Mouse (Mus musculus) hindbrain, embryonic 15.5 days (tissue): ENCODE results near the gene Armc7. TPM values are rescaled to one million over a fixed set of nuclear protein-coding genes. Genes with fewer than 3 reads are reported as not detected.
"Not testable (repeated sequence)": the region's sequence is repeated elsewhere in the genome, so short reads cannot be mapped to it uniquely, and the experiment has no call there.

Experiments used
- ATAC-seq: fragments of 200-750 bp; cut with Nextera tagmentation; 2 replicates; pipeline ENCODE4 v1.8.0; 2017; ENCODE audit warnings: low read depth, moderate number of reproducible peaks, moderate TSS enrichment; ENCODE audit not compliant: low FRiP score
- H3K27ac ChIP-seq: fragments of 300-500 bp; sonication (generic); replicated peaks from 2 replicates; pipeline ENCODE4 v1.5.1; 2015; ENCODE audit warnings: mild to moderate bottlenecking, inconsistent platforms
- H3K27me3 ChIP-seq: fragments of 300-500 bp; sonication (generic); 2 replicates; pipeline ENCODE4 v1.6.1; 2015; ENCODE audit warnings: control low read depth, inconsistent platforms
- H3K36me3 ChIP-seq: fragments of 300-500 bp; sonication (generic); 2 replicates; pipeline ENCODE4 v1.6.1; 2015; ENCODE audit warnings: control low read depth, inconsistent platforms
- H3K4me1 ChIP-seq: fragments of 300-500 bp; sonication (generic); replicated peaks from 2 replicates; pipeline ENCODE4 v1.6.1; 2015; ENCODE audit warnings: control low read depth, inconsistent platforms
- H3K4me2 ChIP-seq: fragments of 300-500 bp; sonication (generic); 2 replicates; pipeline ENCODE4 v1.6.1; 2015; ENCODE audit warnings: moderate library complexity, mild to moderate bottlenecking, inconsistent platforms
- H3K4me3 ChIP-seq: fragments of 300-500 bp; sonication (generic); 2 replicates; pipeline ENCODE4 v1.5.1; 2015; ENCODE audit warnings: mild to moderate bottlenecking, inconsistent platforms
- H3K9ac ChIP-seq: fragments of 300-500 bp; sonication (generic); 2 replicates; pipeline ENCODE4 v1.6.1; 2015; ENCODE audit warnings: inconsistent platforms
- H3K9me3 ChIP-seq: fragments of 300-500 bp; sonication (generic); 2 replicates; pipeline ENCODE4 v1.6.1; 2016; ENCODE audit warnings: control low read depth, inconsistent platforms
- WGBS: fragments of 180-500 bp; shearing (Covaris S2); methylation state at CpG from one replicate; pipeline ENCODE4 v1.1.7; 2015; 5-methylcytosine and 5-hydroxymethylcytosine counted together
- polyA plus RNA-seq: library from polyadenylated mRNA; unstranded; fragments of >200 nt; fragmentation: Nextera tagmentation; extraction: Ambion mirVana; gene quantifications from 2 replicates; pipeline ENCODE4 v1.2.1, GENCODE M21; 2015

Armc7 gene
- polyA plus RNA-seq, 1 experiment from 2014 or later: 18.2 TPM

DNA sequence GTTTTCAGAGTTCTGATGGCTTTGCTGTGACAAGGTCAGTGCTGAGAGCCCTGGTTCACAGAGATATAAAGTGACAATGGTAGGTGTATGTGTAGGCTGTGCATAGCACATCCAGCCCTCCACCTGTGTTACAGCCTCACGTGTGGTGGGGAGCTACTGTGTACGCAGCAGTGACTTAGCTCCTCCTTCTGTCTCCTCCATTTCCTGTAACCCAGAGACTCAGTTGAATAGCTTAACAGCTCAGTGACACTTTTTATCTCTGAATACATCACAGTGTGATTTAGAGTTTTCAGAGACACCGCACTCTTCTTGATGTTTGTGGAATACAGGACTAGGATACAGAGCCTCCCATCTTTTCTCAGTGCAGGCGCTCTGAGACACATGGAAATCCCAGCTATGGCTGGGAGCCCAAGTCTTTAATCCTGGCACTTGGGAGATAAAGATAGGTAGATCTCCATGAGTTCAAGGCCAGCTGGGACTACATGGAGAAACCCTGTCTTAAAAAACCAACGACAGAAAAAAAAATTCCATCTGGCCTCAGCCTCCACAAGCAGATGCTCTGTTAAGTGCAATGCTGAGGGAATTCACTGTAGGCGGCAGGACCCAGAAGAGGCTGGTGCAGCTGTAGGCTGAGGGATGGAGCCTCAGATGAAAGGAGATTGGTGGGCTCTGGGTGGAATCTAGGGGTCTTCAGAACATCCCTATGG, 6.2 kb downstream of the Armc7 start:
- Histone ChIP-seq H3K4me3 (no peak overlapping the region), H3K4me2 (no peak overlapping the region), H3K9ac (no peak overlapping the region), H3K27ac (no peak overlapping the region), H3K9me3 (no peaks in the 10 kb centered on the region), H3K36me3 (no peaks in the 10 kb centered on the region), H3K27me3 (no peaks in the 10 kb centered on the region), H3K4me1 (peaks cover 8% of the 10 kb centered on the region)
- WGBS: 86% methylated on average over 6 of the region's 6 CpGs
- ATAC-seq: no peak

DNA sequence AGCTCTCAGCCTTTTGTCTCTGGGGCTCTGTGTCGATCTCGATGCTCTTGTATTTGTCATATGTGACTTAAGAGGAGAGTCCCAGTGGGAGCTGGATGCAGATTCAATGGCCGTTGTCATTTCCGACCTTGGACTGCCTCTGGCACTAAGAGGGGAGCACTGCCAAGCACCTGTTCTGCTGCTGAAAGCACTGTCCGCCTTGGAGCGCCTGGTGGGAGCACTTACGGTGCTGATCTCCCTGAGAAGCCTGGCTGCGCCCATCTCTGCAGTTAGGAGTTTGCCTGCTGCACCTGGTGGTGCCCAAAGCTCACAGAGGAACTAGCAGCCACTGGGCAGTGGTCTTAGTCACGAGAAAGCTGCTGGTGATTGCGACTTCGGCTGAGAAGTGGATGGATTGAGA, 7.8 kb downstream of the Armc7 start:
- H3K27me3 ChIP-seq: no peaks in the 10 kb centered on the region
- H3K9ac ChIP-seq: no peak overlapping the region
- H3K9me3 ChIP-seq: no peaks in the 10 kb centered on the region
- no peak overlapping the region for H3K4me2 ChIP-seq
- no peaks in the 10 kb centered on the region for H3K4me1 ChIP-seq
- H3K4me3 ChIP-seq: no peak overlapping the region
- H3K36me3 ChIP-seq: no peaks in the 10 kb centered on the region
- H3K27ac ChIP-seq: no peak overlapping the region
- WGBS: 66% methylated on average over 11 of the region's 11 CpGs
- ATAC-seq: no peak

DNA sequence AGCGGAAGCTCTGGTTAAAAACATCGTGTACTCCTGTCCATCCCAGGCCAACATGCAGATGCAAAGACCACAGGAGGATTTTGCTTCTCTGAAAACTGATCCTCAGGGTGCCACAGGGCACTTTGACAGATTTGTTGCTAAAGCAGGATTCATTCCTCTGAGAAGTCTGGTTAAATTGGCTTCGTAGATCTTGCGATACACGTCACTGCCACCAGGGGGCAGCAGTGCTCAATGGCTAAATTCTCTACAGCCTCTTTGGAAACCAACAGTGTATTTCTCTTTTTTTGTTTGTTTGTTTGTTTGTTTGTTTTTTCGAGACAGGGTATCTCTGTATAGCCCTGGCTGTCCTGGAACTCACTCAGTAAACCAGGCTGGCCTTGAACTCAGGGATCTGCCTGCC, 8.3 kb downstream of the Armc7 start:
- 18% methylated on average over 6 of the region's 6 CpGs for WGBS
- Histone ChIP-seq H3K36me3 (peaks cover 2% of the 10 kb centered on the region; the same call in 1 of the 2 replicates), H3K9me3 (no peaks in the 10 kb centered on the region), H3K4me1 (no peaks in the 10 kb centered on the region), H3K4me3 (no peak overlapping the region), H3K9ac (no peak overlapping the region), H3K27ac (no peak overlapping the region), H3K4me2 (no peak overlapping the region), H3K27me3 (no peaks in the 10 kb centered on the region)
- ATAC-seq: no peak

DNA sequence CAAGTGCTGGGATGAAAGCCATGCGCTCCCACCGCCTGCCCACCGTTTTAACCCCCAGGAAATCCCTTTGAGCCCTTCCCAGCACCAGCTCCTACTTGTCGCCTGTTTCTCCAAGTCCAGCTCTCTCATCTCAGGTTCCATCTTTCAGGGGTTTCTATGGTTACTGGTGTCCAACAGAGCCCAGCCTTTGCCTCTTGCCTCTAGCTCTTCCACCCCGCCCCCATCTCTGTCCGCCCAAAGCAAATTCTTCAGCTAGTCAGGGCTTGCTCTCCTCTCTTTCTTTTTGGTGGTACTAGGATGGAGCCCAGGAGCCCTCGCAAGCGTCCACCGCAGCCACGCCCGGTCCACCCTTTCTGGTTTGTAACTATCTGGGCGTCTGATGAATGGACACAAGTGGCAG, 9.7 kb downstream of the Armc7 start:
- H3K9ac ChIP-seq: no peak overlapping the region
- no peak overlapping the region for H3K27ac ChIP-seq
- peaks cover 14% of the 10 kb centered on the region for H3K36me3 ChIP-seq
- ATAC-seq: no peak
- no peaks in the 10 kb centered on the region for H3K27me3 ChIP-seq
- no peak overlapping the region for H3K4me3 ChIP-seq
- 44% methylated on average over 12 of the region's 12 CpGs for WGBS
- peaks cover 2% of the 10 kb centered on the region for H3K4me1 ChIP-seq
- H3K9me3 ChIP-seq: no peaks in the 10 kb centered on the region
- H3K4me2 ChIP-seq: no peak overlapping the region

DNA sequence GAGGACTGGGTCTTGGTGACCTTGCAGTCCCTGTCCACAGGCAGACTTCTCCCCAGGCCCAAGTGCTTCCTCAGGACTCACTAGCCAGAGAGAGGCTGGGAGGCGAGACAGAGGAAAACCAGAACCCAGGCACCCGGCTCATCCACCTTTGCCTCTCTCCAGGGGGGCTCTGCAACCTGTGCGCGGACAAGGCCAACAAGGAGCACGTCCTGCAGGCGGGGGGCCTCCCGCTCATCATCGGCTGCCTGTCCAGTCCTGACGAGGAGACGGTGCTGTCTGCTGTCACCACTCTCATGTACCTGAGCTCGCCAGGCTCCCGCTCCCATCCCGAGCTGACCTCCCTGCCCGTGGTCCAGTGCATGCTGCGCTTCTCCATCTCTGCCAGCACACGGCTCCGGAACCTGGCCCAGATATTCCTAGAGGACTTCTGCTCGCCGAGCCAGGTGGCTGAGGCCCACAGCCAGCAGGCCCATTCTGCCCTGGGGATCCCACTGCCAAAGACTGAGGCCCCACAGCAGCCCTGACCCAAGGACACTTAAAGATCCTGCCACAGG, 13.2 kb downstream of the Armc7 start:
- H3K4me2 ChIP-seq: no peak overlapping the region
- H3K9ac ChIP-seq: no peak overlapping the region
- no peaks in the 10 kb centered on the region for H3K27me3 ChIP-seq
- no peak overlapping the region for H3K27ac ChIP-seq
- WGBS: 93% methylated on average over 19 of the region's 19 CpGs
- no peak overlapping the region for H3K4me3 ChIP-seq
- peaks cover 14% of the 10 kb centered on the region for H3K36me3 ChIP-seq
- peaks cover 22% of the 10 kb centered on the region for H3K4me1 ChIP-seq
- ATAC-seq: no peak
- H3K9me3 ChIP-seq: no peaks in the 10 kb centered on the region

DNA sequence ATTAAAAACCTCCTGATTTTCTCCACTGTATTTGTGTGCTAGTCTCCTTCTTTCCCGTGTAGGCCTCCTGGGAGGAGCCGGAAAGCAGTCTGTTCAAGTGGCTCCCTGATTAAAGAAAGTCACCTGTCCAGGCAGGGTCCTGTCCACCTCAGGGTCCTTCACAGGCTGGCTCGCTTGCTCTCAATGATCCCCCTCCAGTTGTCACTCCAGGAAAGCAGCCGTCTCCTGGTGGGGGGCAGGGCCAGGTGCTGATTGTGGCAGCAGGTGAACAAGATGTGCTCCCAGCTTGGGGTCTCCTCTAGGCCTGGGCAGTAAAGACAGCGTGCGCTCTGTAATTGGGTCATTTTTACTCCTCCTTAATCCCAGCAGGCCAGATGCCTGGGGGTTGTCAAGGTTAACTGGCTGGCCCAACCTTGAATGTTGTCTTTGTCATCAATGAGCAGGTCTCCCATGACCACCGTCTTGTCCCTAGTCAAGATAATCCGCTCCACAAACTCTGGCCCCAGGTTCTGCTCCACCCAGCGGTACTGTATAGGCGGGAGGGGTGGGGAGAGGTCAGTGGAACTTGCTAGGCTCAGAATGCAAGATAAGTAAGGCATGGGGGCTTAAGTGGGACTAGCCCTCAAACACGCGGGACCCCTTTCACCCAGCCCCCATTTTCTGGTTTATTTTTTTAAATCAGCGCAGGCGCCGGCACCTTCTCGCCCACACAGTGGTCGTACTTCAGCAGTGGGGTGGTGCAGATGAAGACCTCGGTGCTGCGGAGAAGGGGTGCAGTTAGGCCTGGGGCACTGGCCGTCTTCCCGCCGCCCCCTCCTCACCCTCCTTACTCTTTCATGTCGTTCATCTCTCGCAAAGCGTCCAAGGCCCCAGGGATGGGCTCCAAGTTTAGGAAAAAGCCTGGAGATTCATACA, 15.2 kb downstream of the Armc7 start:
- Histone ChIP-seq H3K4me2 (peak overlapping the region; percentile 88), H3K27ac (peak overlapping the region; percentile 91), H3K36me3 (peaks cover 14% of the 10 kb centered on the region), H3K4me1 (peaks cover 22% of the 10 kb centered on the region), H3K4me3 (peak overlapping the region; percentile 71), H3K9me3 (no peaks in the 10 kb centered on the region), H3K9ac (peak overlapping the region; percentile 76), H3K27me3 (no peaks in the 10 kb centered on the region)
- WGBS: 22% methylated on average over 25 of the region's 25 CpGs
- ATAC-seq: peak; percentile 62

DNA sequence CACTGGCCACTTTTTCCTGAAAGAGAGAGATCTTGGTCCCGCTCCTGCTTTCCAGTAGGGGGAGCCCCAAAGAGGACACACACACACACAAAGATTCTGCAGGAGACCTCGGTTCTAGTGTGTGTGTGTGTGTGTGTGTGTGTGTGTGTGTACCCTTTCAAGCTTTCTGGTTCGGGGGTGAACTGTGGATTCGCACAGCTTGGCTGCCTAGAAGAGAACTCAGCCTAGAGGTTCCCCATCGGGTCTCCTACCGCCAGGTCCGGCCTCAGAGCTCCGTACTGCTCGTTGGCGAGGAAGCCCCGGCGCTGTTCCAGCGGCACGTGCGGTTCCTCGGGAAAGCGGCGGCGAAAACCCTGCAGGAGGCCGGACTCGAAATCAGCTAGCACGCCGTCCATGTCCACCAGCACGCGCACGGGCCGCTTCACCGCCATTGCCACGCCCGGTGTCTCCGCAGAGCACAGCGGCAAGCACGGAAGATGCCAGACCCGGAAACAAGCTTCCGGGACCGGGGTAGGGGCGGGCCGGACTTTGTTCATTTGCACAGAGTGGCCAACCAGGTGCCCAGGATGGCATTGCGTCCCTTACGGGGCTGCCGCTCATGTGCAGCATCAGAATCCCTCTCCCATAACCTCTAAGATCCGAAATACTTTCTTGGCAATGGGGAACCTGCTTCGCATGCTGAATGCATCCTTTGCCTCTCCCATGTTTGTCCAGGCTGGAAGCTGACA, 16.1 kb downstream of the Armc7 start, which contains the start of gene Nt5c:
TSS of gene Nt5c (minus strand) at position 507 of the 728 bp plus-strand sequence.
- peak within 1 kb of the TSS; percentile 88 for H3K4me2 ChIP-seq
- H3K27ac ChIP-seq: peak within 1 kb of the TSS; percentile 91
- no peaks in the 10 kb centered on the region for H3K9me3 ChIP-seq
- peaks cover 14% of the 10 kb centered on the region for H3K36me3 ChIP-seq
- no peaks in the 10 kb centered on the region for H3K27me3 ChIP-seq
- H3K4me1 ChIP-seq: peaks cover 22% of the 10 kb centered on the region
- peak; percentile 91 for ATAC-seq
- peak within 1 kb of the TSS; percentile 76 for H3K9ac ChIP-seq
- peak within 1 kb of the TSS; percentile 71 for H3K4me3 ChIP-seq
- WGBS: under 1% methylated on average over 43 of the region's 43 CpGs

DNA sequence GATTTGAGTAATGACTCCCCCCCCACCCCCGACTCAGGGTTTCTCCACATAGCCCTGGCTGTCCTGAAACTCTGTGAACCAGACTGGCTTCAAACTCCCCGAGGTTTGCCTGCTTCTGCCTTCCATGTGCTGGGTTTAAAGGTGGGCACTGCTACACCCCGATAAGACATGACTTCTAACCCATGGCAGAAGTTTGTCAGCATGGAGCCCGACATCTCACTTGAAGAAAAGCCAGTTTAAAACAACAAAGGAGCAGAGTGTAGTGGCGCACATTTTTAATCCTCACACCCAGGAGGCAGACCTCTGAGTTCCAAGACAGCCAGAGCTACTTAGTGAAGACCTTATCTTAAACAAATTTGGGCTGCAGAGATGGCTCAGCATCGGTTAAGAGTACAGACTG, 16.9 kb downstream of the Armc7 start:
- peak overlapping the region; percentile 76 for H3K9ac ChIP-seq

DNA sequence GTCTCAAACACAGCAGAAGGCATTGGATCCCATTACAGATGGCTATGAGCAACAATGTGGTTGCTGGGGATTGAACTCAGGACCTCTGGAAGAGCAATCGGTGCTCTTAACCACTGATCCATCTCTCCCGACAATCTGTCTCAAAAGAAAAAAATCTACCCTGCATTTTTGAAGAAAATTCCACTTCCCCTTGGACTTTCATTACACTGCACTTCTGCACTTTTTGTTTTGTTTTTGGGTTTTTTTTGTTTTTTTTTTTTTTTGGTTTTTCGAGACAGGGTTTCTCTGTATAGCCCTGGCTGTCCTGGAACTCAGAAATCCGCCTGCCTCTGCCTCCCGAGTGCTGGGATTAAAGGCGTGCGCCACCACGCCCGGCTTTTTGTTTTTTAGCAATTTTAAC, 21.1 kb downstream of the Armc7 start:
- not testable (repeated sequence) for H3K4me1 ChIP-seq, H3K27ac ChIP-seq, H3K27me3 ChIP-seq, H3K4me3 ChIP-seq, H3K9ac ChIP-seq, ATAC-seq, H3K4me2 ChIP-seq, H3K9me3 ChIP-seq
- peaks cover 44% of the 10 kb centered on the region for H3K36me3 ChIP-seq
- WGBS: 91% methylated on average over 9 of the region's 9 CpGs

More for the DNA sequence above, 16.9 kb downstream of the Armc7 start:
- WGBS: 35% methylated on average over 6 of the region's 6 CpGs
- Histone ChIP-seq H3K4me1 (peaks cover 22% of the 10 kb centered on the region), H3K4me2 (peak overlapping the region; percentile 88), H3K9me3 (no peaks in the 10 kb centered on the region), H3K4me3 (peak overlapping the region; percentile 71), H3K27me3 (no peaks in the 10 kb centered on the region), H3K27ac (0 out of 2 replicates have a peak overlapping the region, but pooled peaks have one; percentile 91), H3K36me3 (peaks cover 20% of the 10 kb centered on the region)
- no peak for ATAC-seq

DNA sequence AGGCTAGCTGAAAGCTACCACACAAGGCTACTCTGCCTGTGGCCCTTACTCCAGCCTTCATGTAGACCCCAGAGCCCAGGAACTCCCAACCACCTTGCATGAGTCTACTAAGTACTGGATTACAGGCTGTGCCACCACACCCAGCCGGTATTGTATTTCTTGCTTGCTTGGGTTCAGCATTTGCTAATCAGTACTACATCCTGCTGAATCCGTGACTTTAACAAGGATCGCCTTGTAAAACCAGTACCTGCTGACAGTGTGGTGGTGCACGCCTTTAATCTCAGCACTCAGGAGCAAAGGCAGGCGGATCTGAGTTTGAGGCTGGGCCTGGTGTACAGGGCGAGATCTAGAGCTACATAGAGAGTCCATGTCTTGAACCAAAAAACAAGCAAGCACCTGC, 27.2 kb downstream of the Armc7 start:
- no peak for ATAC-seq

DNA sequence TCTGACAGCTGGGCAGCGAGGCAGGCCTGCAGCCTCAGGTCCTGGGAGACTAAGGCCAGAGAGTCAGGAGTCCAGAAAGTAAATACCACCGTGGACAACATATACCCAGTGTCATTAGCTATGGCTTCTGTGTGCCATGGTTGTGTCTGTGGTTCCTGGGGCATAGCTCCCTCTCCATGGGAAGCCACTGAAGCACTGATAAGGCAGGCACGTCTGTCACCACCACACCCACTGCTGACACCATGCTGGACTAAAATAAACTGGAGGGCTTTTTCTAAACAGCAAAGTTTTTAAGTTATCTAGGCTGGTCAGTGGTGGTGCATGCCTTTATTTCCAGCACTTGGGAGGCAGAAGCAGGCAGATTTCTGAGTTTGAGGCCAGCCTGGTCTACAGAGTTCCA, 31.1 kb downstream of the Armc7 start:
- Histone ChIP-seq H3K27me3 (no peaks in the 10 kb centered on the region), H3K4me3 (no peak overlapping the region), H3K27ac (no peak overlapping the region), H3K9me3 (no peaks in the 10 kb centered on the region), H3K9ac (no peak overlapping the region), H3K36me3 (peaks cover 13% of the 10 kb centered on the region), H3K4me1 (peaks cover 50% of the 10 kb centered on the region), H3K4me2 (no peak overlapping the region)
- 61% methylated on average over 3 of the region's 3 CpGs for WGBS
- ATAC-seq: no peak

More for the DNA sequence above, 27.2 kb downstream of the Armc7 start:
- no peaks in the 10 kb centered on the region for H3K9me3 ChIP-seq
- no peaks in the 10 kb centered on the region for H3K27me3 ChIP-seq
- H3K9ac ChIP-seq: no peak overlapping the region
- H3K27ac ChIP-seq: no peak overlapping the region
- H3K36me3 ChIP-seq: peaks cover 50% of the 10 kb centered on the region
- H3K4me1 ChIP-seq: peaks cover 16% of the 10 kb centered on the region
- no peak overlapping the region for H3K4me3 ChIP-seq
- WGBS: 95% methylated on average over 6 of the region's 6 CpGs
- H3K4me2 ChIP-seq: no peak overlapping the region
